Mouse (Mus musculus) C2C12 (cell line): Measurements from ENCODE around the gene 1810062G17Rik. TPM values are rescaled to one million over a fixed set of nuclear protein-coding genes. Genes with fewer than 3 reads are reported as not detected.

Source experiments
- H3K27me3 ChIP-seq: one replicate; pipeline ENCODE4 v1.6.1; 2011; ENCODE audit not compliant: control insufficient read depth, insufficient read depth, insufficient read length
- H3K36me3 ChIP-seq: one replicate; pipeline ENCODE4 v1.6.1; 2011; ENCODE audit not compliant: control insufficient read depth, insufficient read depth
- H3K4me3 ChIP-seq: one replicate; pipeline ENCODE4 v1.5.1; 2011; ENCODE audit warnings: mild to moderate bottlenecking, control low read depth; ENCODE audit not compliant: poor library complexity, insufficient read depth, severe bottlenecking
- H3K79me2 ChIP-seq: one replicate; pipeline ENCODE4 v1.6.1; 2011; ENCODE audit not compliant: control insufficient read depth, insufficient read depth
- H3K79me3 ChIP-seq: one replicate; pipeline ENCODE4 v1.6.1; 2011; ENCODE audit warnings: low read depth, control low read depth
- H3ac ChIP-seq: one replicate; pipeline ENCODE3; 2011; ENCODE audit warnings: low read depth; ENCODE audit not compliant: control insufficient read depth, insufficient read length
- CEBPB ChIP-seq: IDR thresholded peaks from one replicate; pipeline ENCODE4 v1.6.1; 2011; ENCODE audit warnings: low read depth, mild to moderate bottlenecking, control low read depth, moderate library complexity
- CTCF ChIP-seq: IDR thresholded peaks from one replicate; pipeline ENCODE4 v1.5.1; 2011; ENCODE audit not compliant: control insufficient read depth, insufficient read depth, insufficient read length
- FOSL1 ChIP-seq: IDR thresholded peaks from one replicate; pipeline ENCODE4 v1.8.0; 2011; ENCODE audit warnings: mild to moderate bottlenecking, low read length; ENCODE audit not compliant: poor library complexity, insufficient read depth, severe bottlenecking
- MAX ChIP-seq: IDR thresholded peaks from one replicate; pipeline ENCODE4 v1.6.1; 2011; ENCODE audit warnings: mild to moderate bottlenecking, control low read depth
- MYOD1 ChIP-seq: IDR thresholded peaks from one replicate; pipeline ENCODE4 v1.6.1; 2011; ENCODE audit warnings: low read depth; ENCODE audit not compliant: control insufficient read depth, insufficient read length
- MYOG ChIP-seq: IDR thresholded peaks from one replicate; pipeline ENCODE4 v1.6.1; 2011; ENCODE audit not compliant: control insufficient read depth, insufficient read length; ENCODE audit errors: extremely low read depth
- USF1 ChIP-seq: IDR thresholded peaks from one replicate; pipeline ENCODE4 v1.6.1; 2011; ENCODE audit warnings: low read depth, mild to moderate bottlenecking, control low read depth, moderate library complexity
- polyA plus RNA-seq: library from polyadenylated mRNA; unstranded; fragments of >200 nt; fragmentation: generic; extraction: Trizol; gene quantifications from one replicate; pipeline ENCODE4 v1.2.1, GENCODE M21; 2012; ENCODE audit warnings: missing spikeins

Gene 1810062G17Rik
- polyA plus RNA-seq, 1 experiment, result 0.33 TPM

GRCm38 (mm10) chr3:36471856-36472255 is 3.9 kb upstream of the 1810062G17Rik start:
- Histone ChIP-seq H3K4me3 (no peak overlapping the region), H3K36me3 (peaks cover 19% of the 10 kb centered on the region), H3ac (no peak overlapping the region), H3K27me3 (no peaks in the 10 kb centered on the region), H3K79me2 (peaks cover 86% of the 10 kb centered on the region), H3K79me3 (peaks cover 63% of the 10 kb centered on the region)
- no peak for TF ChIP-seq MAX
- no peak for TF ChIP-seq MYOD1
- no peak for TF ChIP-seq CEBPB
- no peak for TF ChIP-seq MYOG
- TF ChIP-seq CTCF, result no peak

- Histone ChIP-seq H3K79me2 (peaks cover 79% of the 10 kb centered on the region), H3K79me3 (peaks cover 56% of the 10 kb centered on the region), H3ac (no peak overlapping the region), H3K27me3 (no peaks in the 10 kb centered on the region), H3K36me3 (peaks cover 18% of the 10 kb centered on the region), H3K4me3 (no peak overlapping the region)
- TF ChIP-seq MAX, result no peak
- TF ChIP-seq MYOG, result no peak
- no peak for TF ChIP-seq USF1
- no peak for TF ChIP-seq FOSL1
- no peak for TF ChIP-seq CEBPB
- TF ChIP-seq CTCF, result no peak
- TF ChIP-seq MYOD1, result no peak
These were observed 2.5 kb upstream of the 1810062G17Rik start for GRCm38 (mm10) chr3:36473222-36473621.

- Histone ChIP-seq H3K79me2 (peaks cover 72% of the 10 kb centered on the region), H3K79me3 (peaks cover 55% of the 10 kb centered on the region), H3ac (peak overlapping the region; percentile 10), H3K36me3 (peaks cover 18% of the 10 kb centered on the region), H3K27me3 (no peaks in the 10 kb centered on the region), H3K4me3 (peak overlapping the region; percentile 89)
- peak; percentile 85 for TF ChIP-seq USF1
- no peak for TF ChIP-seq CEBPB
- TF ChIP-seq MAX, result no peak
These were observed 1.3 kb upstream of the 1810062G17Rik start for GRCm38 (mm10) chr3:36474421-36474820.

- TF ChIP-seq MYOD1, result no peak
- TF ChIP-seq CTCF, result no peak
- no peak for TF ChIP-seq FOSL1
- TF ChIP-seq MAX, result no peak
- peak; percentile 65 for TF ChIP-seq USF1
- Histone ChIP-seq H3K79me2 (peaks cover 66% of the 10 kb centered on the region), H3ac (peak overlapping the region; percentile 80), H3K4me3 (peak overlapping the region; percentile 89), H3K79me3 (peaks cover 50% of the 10 kb centered on the region), H3K27me3 (no peaks in the 10 kb centered on the region), H3K36me3 (peaks cover 12% of the 10 kb centered on the region)
These were observed 726 bp upstream of the 1810062G17Rik start for GRCm38 (mm10) chr3:36474938-36475483.

GRCm38 (mm10) chr3:36476261-36477155 is 771 bp downstream of the 1810062G17Rik start:
- TF ChIP-seq MYOG, result no peak
- no peak for TF ChIP-seq MYOD1
- TF ChIP-seq CTCF, result no peak
- no peak for TF ChIP-seq FOSL1
- TF ChIP-seq CEBPB, result no peak
- TF ChIP-seq MAX, result no peak
- TF ChIP-seq USF1, result no peak
- Histone ChIP-seq H3K4me3 (peak overlapping the region; percentile 89), H3ac (no peak overlapping the region)

GRCm38 (mm10) chr3:36478776-36479175 is 3.0 kb downstream of the 1810062G17Rik start:
- H3K4me3 ChIP-seq, result no peak overlapping the region
- peaks cover 14% of the 10 kb centered on the region for H3K79me3 ChIP-seq
- peaks cover 29% of the 10 kb centered on the region for H3K79me2 ChIP-seq
- TF ChIP-seq CTCF, result no peak
- TF ChIP-seq MYOG, result no peak
- no peak for TF ChIP-seq FOSL1
- TF ChIP-seq MYOD1, result no peak
- TF ChIP-seq USF1, result no peak
- TF ChIP-seq CEBPB, result no peak
- TF ChIP-seq MAX, result no peak
- H3K36me3 ChIP-seq, result no peaks in the 10 kb centered on the region
- no peaks in the 10 kb centered on the region for H3K27me3 ChIP-seq
- H3ac ChIP-seq, result no peak overlapping the region

More at GRCm38 (mm10) chr3:36476261-36477155, 771 bp downstream of the 1810062G17Rik start:
- Histone ChIP-seq H3K36me3 (peaks cover 6% of the 10 kb centered on the region), H3K79me3 (peaks cover 36% of the 10 kb centered on the region), H3K79me2 (peaks cover 51% of the 10 kb centered on the region), H3K27me3 (no peaks in the 10 kb centered on the region)
